Mouse (Mus musculus) thymus, postnatal 36 days (tissue): Measurements from ENCODE around the gene Rnf31.

ENCODE experiments used
- DNase-seq, 2 experiments: peaks; one replicate each; pipeline ENCODE4 v3.0.0; 2022; ENCODE audit warnings: mixed read lengths in 2 of 2

Gene Rnf31

DNA sequence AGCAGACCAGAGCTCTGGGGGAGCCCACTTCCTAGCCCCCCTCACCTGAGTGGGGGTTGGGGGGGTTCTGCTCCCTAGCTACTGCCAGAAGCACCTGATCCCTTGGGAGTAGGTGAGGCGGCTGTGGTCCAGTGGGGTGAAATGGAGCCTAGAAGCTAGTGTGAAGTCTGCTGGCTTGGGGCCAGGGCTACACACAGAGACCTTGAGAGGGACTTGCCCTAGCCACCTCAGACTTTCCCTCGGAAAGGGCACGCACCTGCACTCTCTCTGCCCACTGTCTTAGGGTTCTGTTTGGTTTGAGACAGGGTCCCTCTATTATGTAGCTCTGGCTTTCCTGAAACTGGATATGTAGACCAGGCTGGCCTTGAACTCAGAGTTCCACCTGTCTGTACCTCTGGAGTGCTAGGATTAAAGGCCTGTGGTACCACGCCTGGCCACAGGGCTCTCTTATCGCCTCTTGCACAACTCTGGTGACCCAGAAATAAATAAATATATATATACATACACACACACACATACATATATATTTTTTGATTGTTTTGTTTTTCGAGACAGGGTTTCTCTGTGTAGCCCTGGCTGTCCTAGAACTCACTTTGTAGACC lies 12.7 kb upstream of the Rnf31 start:
- no peak for DNase-seq

DNA sequence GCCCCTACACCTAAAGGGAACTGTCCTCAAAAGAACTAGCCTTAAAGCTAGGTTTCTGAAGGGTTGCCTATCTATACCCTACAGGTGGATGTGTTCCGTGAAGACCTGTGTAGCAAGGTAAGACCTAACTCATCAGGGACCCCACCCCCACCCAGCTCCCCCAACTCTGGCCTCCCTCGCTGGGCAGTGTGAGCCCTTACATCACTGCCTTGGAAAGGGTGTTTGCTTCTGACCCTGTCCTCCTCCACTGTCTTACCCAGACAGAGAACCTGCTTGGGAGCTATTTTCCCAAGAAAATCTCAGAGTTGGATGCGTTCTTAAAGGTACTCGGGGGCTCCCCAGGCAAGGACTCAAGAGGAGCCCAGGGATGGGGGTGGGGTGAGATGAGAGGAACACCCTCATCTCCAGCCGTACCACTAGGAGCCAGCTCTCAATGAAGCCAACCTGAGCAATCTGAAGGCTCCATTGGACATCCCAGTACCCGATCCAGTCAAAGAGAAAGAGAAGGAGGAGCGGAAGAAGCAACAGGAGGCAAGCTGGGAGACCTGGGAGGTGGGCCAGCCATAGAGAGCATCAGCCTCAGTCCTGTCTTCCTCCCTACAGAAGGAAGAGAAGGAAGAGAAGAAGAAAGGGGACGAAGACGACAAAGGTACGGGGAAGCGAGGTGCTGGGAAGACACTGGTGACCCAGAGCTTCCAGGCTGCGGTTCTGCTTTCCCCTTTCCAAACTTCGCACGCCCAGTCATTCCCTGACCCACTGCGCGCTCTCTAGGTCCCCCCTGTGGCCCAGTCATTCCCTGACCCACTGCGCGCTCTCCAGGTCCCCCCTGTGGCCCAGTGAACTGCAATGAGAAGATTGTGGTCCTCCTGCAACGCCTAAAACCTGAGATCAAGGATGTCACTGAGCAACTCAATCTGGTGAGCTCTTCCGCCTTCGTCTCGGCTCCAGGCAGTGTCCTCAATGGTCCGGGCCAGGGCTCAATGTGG lies 11.7 kb upstream of the Rnf31 start:
- no peak for DNase-seq

DNA sequence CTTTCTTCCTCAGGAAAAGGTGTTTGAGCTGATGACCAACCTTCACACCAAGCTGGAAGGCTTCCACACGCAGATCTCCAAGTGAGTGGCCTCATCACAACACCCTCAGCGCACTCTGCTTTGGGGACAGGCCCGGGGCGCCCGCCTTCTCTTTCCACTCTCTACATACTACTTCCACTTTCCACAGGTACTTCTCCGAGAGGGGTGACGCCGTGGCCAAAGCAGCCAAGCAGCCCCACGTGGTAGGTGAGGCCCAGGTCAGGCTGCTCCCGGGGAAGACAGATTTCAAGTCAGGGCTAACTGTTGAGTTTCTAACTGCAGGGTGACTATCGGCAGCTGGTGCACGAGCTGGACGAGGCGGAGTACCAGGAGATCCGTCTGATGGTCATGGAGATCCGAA lies 10.8 kb upstream of the Rnf31 start:
- no peak for DNase-seq

DNA sequence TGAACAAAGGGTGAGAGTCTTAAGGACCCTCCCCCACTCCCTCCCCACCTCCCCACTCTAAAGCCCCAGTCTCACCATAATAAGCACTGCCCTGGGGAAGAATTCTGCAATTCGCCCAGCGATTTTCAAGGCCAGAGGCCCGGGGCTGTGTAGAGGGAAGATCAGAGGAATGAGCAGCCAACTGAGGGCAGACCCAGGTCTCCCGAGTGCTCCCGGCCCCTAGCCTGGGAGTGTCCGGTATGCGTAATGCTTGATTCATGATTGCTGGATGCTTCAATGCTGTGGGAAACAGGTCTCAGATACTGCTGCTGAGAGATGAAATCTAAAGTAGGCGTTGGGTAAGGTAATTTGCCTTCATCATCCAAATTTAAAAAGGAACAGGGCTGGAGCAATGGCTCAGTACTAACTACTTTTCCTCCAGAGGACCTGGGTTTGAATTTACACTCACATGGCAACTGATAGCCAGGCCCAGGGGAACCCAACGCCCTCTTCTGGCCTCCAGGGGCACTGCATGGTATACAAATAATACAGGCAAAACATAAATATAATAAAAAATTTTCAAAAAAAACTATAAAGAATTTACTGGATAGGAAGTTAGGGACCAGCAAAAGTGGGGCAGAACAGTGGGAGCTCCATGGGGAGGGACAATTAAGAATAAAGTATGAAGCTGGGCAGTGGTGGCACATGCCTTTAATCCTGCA lies 9.4 kb upstream of the Rnf31 start:
- no peak for DNase-seq

DNA sequence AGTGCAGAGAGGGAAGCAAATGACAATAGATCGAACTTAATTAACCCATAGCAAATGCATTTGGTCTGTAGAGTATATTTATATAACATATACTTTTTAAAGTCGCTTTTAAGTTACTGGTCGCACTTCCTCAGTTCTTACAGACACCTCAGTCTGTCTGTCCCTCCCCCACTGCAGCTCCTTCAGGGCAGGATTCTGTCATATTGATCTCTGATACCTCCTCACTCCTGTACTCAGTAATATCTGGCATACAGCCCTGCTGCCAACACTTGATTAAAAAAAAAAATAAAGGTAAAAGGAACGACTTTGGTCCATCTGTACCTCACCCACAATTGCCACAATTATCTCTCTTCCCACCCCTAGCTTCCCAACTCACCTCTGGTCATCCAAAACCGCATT lies 7.2 kb upstream of the Rnf31 start:
- DNase-seq: no peak

DNA sequence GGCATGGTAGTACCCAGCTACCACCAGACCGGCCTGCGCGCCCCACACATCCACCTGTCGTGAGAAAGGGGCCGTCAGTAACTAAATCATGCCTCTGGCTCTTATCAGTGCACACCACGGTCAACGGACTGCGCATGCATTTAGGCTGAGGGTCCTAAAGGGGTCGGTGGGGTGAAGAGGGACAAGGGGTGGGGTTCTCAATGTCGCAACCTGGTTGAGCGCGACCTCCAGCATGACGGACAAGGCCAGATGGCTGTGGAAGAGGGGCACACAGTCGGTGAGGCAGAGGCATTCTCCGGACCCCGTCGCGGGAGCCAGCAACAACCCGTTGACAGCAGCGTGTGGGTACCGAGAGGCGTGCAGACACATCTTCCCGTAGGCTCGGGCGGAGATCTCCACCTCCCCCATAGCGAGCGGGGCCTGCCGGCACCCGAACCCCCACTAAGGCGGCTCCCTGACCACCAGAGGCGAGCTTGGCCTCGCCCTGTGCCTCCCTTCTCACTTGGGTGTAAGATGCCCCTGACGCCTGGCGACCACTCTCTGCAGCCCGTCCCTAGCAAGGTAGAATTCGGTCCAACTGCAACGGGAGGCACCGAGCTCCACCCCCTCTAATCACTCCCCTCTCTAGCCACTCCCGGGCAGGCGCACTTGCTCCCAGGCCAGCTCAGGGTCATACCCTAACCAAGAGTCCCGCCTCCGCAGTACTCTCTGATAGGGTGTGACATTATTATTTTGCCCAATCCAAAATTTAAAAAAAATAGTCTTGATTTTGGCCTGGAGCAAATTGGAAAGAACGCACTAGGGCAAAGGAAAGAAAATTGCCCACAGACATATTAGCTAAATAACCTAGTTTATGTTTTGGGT lies 6.6 kb upstream of the Rnf31 start, which contains the start of gene Emc9:
Gene Emc9, minus strand, starts transcription at position 601 of the 864 bp plus-strand sequence.
- DNase-seq: peak; percentile 45 to 47

DNA sequence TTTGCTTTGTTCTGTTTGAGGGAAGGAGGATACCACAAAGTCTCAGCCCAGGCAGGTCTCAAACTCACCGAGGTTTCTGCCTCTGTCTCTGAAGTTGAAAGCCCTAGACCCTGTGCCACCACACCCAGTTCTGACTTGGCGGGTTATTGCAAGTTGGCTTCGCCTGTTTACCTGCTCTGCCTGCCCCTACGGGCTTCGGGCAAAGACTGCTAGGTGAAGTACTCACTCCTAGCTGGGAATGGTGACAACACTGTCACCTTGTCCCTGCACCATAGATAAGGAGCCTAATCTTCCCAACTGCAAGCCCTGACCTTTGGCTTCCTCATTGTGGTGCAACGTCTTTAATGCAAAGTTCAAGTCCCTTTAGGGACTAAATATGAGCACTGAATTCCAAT lies 5.9 kb upstream of the Rnf31 start:
- DNase-seq: peak; percentile 17 to 30

DNA sequence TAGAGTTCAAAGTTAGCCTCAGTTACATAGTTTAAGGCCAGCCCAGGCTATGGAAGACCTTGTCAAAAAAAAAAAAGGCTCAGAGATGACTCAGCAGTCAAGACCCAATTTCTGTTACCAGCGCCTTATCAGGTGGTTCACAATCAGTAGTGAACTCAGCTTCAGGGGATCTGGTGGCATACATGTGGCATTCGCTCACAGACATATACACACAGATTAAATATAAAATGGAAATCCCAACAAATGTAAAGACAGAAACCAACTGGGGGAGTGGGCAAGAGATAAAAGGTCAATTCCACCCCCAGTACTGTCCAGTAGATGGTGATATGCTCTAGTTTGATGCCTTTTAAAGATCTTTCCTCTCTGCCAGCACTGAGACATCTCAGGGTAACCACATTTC lies 5.4 kb upstream of the Rnf31 start:
- no peak for DNase-seq

DNA sequence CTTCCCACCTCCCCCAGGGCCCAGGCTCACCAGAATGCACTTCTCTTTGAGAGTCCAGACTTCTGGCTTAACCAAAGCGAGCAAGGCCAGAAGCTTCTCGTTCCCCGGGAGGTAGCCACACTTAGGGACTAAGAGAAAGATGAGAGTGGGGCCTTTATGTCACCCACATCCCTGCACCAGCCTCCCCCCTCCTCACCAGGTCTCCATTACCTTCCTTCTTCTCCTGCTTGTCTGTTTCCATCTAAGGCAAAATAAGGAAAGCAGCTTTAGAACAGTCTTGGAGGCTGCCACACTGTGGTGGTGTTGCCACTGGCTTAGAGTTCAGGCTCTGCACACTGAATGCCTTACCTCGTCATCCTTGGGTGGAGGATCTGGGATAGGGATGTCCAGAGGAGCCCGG lies 2.2 kb upstream of the Rnf31 start:
- DNase-seq: no peak

DNA sequence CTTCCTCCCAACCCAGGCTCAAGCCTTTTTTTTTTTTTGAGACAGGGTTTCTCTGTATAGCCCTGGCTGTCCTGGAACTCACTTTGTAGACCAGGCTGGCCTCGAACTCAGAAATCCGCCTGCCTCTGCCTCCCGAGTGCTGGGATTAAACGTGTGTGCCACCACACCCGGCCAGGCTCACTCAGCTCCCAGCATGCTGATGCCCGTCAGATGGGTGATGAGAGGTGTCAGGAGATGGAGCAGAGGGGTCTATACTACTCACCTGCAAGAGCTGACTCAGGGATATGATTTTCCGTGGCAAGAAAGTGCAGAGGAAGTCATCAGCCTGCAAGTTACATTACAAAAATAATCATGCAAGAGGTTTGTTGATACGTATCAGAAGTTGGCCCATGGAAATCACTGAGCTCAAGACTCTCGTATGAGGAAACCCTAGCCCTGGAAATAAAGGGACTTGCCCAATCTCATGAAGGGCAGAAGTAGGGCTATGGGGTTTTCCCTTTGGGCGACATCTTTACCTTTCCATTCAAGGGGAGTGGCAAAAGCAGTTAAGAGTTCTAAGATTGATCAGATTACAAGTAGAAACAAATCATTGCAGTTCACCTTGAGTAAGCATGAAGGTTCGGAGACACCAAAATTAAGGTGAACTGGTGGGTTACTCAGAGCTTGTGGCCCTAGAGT lies 1.6 kb upstream of the Rnf31 start:
- no peak for DNase-seq

DNA sequence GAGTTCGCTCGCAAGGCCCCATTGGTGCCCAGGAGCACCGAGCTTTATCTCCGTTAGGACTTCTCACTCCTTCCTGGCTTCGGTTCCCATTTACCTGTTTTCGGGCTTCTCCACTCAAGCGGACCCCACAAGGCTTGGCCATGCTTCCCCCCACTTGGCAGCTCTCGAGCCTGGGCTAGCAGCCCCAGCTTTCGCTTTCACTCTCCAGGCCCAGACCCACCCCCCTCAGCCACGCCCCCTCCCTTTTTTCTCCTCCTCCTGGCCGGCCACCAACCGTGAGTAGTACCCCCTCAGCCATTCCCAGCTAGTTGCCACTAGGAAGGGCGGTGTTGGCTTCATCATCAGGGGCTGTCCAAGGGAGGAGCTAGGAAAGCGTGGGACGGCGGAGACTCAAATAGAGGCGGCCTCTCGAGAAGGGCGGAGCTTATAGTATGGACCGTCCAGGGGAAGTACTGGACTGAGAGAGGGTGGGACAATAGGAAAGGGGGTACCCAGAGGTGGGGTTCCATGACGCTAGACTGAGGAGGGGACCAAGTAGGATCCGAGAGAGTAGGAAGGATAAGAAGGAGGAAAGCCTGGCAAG lies 669 bp upstream of the Rnf31 start, which contains the start of gene Psme2:
Gene Psme2, minus strand, starts transcription at position 366 of the 583 bp plus-strand sequence.
- peak; percentile 72 to 75 for DNase-seq

DNA sequence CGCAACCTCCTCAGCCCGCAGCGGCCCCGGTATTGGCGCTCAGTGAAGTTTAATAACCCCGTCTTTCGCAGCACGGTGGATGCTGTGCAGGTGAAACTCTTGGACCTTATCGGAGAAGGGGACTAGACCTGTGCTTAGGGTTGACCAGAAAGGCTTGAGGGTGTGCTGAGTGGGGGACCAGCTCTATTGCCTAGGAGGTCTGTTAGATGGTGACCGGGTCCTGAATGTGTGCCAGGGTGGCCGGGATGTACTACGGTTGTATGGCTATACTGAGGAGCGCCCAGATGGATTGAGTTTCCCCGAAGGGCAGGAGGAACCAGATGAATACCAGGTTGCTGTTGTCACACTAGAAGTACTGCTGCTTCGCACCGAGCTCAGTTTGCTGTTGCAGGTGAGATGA lies 718 bp downstream of the Rnf31 start:
- DNase-seq: no peak

DNA sequence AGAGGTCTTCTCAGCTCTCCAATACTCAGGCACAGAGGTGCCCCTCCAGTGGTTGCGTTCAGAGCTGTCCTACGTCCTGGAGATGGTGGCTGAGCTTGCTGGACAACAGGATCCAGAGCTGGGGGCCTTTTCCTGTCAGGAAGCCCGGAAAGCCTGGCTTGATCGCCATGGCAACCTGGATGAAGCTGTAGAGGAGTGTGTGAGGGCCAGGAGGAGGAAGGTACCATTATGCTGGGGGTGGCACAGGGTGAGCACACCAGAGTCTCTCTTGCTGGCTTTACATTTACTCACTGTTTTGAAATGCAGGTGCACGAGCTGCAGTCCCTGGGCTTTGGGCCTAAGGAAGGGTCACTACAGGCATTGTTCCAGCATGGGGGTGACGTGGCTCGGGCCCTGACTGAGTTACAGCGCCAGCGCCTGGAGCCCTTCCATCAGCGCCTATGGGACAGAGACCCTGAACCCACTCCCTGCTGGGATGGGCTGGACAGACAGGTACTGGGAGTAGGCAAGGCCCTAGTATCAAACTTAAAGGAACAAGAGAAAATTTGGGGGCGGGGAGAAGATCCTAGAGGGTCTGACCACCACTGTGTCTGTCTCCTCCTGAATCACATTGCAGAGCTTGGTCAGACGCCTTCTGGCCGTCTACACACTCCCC lies 4.7 kb downstream of the Rnf31 start:
- no peak for DNase-seq

DNA sequence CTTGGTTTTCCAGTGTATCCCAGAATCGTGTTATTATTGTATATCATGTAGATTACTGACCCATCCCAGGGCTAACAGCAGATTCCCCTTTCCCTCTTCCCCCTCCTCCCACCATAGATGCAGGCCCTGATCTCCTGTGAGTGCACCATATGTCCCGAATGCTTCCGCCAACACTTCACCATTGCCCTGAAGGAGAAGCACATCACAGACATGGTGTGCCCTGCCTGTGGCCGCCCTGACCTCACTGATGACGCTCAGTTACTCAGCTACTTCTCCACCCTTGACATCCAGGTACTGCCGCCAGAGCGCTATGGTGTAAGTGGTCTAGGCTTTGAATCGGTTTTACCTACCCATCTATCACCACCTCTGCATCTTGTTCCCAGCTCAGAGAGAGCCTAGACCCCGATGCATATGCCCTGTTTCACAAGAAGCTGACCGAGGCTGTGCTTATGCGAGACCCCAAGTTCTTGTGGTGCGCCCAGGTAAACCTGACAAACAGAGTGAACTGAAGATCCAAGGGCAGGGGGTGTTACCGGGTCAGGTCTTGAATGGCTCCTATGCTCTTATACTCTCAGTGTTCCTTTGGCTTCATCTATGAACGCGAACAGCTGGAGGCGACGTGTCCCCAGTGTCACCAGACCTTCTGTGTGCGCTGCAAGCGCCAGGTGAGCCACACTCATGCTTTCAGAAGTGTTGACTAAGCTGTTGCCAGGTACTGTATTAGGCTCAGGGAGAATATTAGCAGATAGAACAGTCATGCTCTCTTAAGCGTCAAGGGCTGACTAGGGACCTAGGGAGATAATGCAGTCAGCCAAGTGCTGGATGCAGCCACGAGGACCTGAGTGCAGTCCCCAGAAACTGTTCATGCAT lies 7.2 kb downstream of the Rnf31 start:
- no peak for DNase-seq

DNA sequence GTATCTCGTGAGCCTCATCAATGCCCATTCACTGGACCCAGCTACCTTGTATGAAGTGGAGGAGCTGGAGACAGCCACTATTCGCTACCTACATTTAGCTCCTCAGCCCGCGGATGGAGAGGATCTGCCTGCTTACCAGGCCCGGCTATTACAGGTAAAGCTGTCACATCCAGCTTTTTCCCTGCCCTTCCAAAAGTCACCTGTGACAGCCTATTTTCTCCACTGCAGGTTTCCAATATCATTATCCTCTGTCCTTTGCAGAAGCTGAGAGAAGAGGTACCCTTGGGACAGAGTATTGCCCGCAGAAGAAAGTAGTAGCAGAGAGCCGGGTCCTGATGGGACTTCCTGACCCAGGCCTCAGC lies 11.7 kb downstream of the Rnf31 start, which contains the start of gene Irf9:
Gene Irf9, plus strand, starts transcription at position 301 of the 362 bp plus-strand sequence.
- DNase-seq: no peak

DNA sequence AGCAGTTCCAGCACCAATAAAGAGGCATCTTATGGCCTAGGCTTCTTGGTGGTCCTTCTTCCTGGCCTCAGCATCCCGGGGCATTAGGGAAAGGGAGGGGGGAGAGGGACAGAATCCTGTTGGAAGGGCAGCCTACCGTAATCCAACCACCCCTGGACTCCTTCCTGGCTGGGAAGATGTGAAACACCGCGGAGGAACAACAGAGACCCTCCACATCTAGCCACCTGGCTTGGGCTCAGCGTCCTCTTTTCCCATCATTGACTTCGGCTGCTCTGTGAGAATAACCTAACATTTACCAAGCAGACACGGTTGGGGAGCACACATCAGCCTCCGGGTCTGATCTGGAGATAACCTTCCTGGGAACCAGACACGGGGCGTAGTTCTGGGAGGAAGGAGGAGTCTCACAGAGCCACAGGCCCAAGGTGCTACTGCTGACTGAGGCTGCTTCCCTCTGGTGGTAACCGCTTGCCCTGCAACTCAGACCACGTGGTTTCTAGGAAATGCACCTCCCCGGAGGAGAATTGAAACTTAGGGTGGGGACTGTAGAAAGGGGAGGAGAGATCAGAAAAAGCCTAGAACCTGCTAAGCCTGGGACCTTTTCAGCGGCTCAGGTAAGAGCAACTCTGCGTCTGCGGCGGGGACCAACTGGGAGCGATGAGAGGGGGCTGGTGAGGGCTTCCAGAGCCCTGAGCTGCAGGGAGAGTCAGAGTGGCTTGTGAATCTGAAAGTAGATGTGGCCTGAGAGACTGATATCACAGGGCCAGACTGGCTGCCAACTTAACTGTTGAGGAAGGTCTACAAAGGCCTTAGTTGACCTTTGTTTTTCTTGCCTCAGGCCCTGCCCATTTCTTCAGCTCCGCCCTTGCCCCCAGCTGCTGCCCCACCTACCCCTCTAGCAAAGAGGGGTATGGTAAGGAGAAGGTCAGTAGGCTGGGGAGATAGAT lies 12.4 kb downstream of the Rnf31 start:
- DNase-seq: peak; percentile 94

DNA sequence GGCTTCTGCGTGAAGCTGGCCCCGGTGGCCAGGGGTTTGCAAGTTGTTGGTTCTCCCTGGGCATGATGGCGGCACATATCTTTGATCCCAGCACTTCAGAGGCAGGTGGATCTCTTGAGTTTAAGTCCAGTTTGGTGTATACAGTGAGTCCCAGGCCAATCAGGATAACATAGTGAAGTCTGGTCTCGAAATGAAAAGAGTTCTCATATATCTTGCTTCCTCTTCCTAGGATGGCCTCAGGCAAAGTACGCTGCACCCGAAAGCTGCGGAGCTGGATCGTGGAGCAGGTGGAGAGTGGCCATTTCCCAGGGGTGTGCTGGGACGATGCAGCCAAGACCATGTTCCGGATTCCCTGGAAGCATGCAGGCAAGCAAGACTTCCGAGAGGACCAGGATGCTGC lies 13.3 kb downstream of the Rnf31 start:
- no peak for DNase-seq

DNA sequence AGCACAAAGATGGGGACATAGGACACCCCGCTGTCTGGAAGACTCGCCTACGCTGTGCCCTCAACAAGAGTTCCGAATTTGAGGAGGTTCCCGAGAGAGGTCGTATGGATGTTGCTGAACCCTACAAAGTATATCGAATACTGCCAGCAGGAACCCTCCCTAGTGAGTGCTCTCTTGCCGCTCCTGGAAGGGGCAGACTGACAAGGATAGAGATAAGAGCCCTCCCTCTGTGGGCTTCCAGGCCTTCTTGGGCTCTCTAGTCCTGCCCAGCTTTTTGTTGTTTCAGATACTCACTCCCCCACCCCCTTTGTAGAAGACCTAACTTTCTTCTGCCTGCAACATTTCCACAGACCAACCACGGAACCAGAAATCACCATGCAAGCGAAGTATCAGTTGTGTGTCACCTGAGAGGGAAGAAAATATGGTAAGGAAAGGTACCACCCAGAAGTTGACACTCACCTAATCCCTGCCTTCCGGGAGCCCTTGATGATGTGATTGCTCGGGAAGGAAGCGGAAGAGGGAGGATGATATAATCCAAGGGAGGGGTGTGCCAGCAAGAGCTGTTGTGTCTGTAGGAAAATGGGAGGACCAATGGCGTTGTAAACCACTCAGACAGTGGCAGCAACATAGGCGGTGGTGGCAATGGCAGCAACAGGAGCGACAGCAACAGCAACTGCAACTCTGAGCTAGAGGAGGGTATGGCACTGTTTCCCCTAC lies 14.4 kb downstream of the Rnf31 start:
- no peak for DNase-seq
